Mouse (Mus musculus): ENCODE measurements around the gene Ccr1. TPM values are rescaled to one million over a fixed set of nuclear protein-coding genes. Genes with fewer than 3 reads are reported as not detected.

The Ccr1 gene
- total and polyA plus RNA-seq, 3 experiments, result 0.07 TPM; not detected in 2

DNA sequence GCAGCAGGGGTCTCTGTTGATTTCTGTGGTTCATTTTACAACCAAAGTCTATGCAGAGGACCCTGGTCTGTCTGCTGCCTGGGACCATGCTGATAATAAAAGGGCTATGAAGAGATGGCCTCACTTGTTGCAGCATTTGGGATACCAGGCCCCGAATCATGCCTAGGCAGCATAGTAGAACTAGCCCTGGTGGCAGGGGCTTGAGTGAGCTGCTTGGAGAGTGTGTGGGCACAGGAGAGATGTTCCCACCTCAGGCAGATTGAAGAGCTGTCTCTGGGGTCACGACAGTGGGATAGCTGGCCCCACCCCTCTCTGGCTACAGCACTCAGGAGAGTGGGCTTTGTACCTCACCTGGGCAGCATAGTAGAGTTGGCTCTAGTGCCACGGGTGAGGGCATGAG lies 38.0 kb downstream of the Ccr1 start:
- H3K4me3 ChIP-seq (ENCODE audit: control insufficient read depth in 1 of 2, insufficient read depth in 1 of 2, low read depth in 2 of 2, low read length in 2 of 2), result no peak overlapping the region

DNA sequence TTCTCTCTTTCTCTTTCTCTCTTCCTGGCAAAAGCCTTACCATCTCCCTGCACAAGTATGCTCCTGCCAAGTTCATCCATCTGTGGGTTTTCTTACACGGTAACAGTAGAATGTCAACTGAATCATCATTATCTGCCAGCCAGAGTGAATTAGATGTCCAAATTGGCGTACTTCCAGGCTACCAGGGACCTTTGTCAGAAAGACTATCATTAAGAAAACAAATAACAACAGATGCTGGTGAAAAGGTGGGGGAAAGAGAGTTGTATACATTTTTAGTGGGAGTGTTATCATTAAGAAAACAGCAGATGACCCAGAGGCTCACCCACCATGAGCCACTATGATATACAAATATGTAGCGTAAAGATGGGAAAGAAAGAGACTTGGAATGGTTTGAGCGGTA lies 38.6 kb downstream of the Ccr1 start:
- Histone ChIP-seq H3K79me2 (ENCODE audit: control insufficient read depth, insufficient read depth, low read length, poor library complexity) (no peaks in the 10 kb centered on the region), H3K9me3 (replicated peaks; ENCODE audit: insufficient read depth, low read length) (no peaks in the 10 kb centered on the region), H3K9ac (ENCODE audit: control insufficient read depth, low read depth, low read length, poor library complexity, severe bottlenecking) (no peak overlapping the region), H3K36me3 (ENCODE audit: control insufficient read depth in 1 of 2, insufficient read depth in 2 of 2, low read length in 2 of 2) (peaks cover 0 to 48% of the 10 kb centered on the region in 2 experiments; a peak in 2 of 4 replicates), H3K27ac (ENCODE audit: control insufficient read depth, low read depth, low read length) (peak overlapping the region; percentile 2), H3K27me3 (ENCODE audit: control insufficient read depth in 1 of 2, insufficient read depth in 2 of 2, low read length in 2 of 2) (no peaks in the 10 kb centered on the region), H3K4me1 (ENCODE audit: control insufficient read depth in 1 of 2, insufficient read depth in 2 of 2, low read length in 2 of 2) (peaks cover 41 to 61% of the 10 kb centered on the region in 2 experiments), H3K4me3 (ENCODE audit: control insufficient read depth in 1 of 2, insufficient read depth in 1 of 2, low read depth in 2 of 2, low read length in 2 of 2) (no peak overlapping the region)
- TF ChIP-seq ETS1 (IDR thresholded peaks at IDR 0.05; ENCODE audit: low read depth, low read length) (no peak), GATA1 (IDR thresholded peaks at IDR 0.05; ENCODE audit: low read depth, low read length) (no peak), USF2 (IDR thresholded peaks at IDR 0.05; ENCODE audit: borderline replicate concordance in 1 of 2, insufficient read depth in 1 of 2, low read depth in 1 of 2, low read length in 2 of 2) (no peak), CHD1 (IDR thresholded peaks at IDR 0.05; ENCODE audit: low read depth, low read length) (no peak), ZNF384 (IDR thresholded peaks at IDR 0.05; ENCODE audit: low read depth, low read length) (no peak), JUND (IDR thresholded peaks at IDR 0.05; ENCODE audit: low read depth, low read length) (no peak), POLR2AphosphoS5 (IDR thresholded peaks at IDR 0.05; ENCODE audit: borderline replicate concordance, low read depth, low read length) (no peak), ELF1 (IDR thresholded peaks at IDR 0.05; ENCODE audit: low read depth, low read length) (no peak), EP300 (IDR thresholded peaks at IDR 0.05; ENCODE audit: low read depth in 1 of 2, low read length in 2 of 2) (no peak), MAX (IDR thresholded peaks at IDR 0.05; ENCODE audit: low read length) (no peak), ZC3H11A (IDR thresholded peaks at IDR 0.05; ENCODE audit: low read depth, low read length) (no peak), MEF2A (IDR thresholded peaks at IDR 0.05; ENCODE audit: extremely low read depth, insufficient replicate concordance, low read depth, low read length, poor library complexity, severe bottlenecking) (no peak), POLR2AphosphoS2 (IDR thresholded peaks at IDR 0.05; ENCODE audit: low read length) (no peak), MAFK (IDR thresholded peaks at IDR 0.05; ENCODE audit: borderline replicate concordance, low read depth, low read length) (no peak)
- DNase-seq (ENCODE audit: low read depth, low spot score), result peak; percentile 97

More for the DNA sequence above, 38.0 kb downstream of the Ccr1 start:
- no peak for TF ChIP-seq USF1 (IDR thresholded peaks at IDR 0.05; ENCODE audit: low read depth, low read length)
- peak; percentile 79 for DNase-seq (ENCODE audit: low read depth, low spot score)
- no peak overlapping the region for H3K9ac ChIP-seq (ENCODE audit: control insufficient read depth, low read depth, low read length, poor library complexity, severe bottlenecking)
- no peaks in the 10 kb centered on the region for H3K79me2 ChIP-seq (ENCODE audit: control insufficient read depth, insufficient read depth, low read length, poor library complexity)
- peak overlapping the region; percentile 2 for H3K27ac ChIP-seq (ENCODE audit: control insufficient read depth, low read depth, low read length)
- peaks cover 41 to 60% of the 10 kb centered on the region in 2 experiments for H3K4me1 ChIP-seq (ENCODE audit: control insufficient read depth in 1 of 2, insufficient read depth in 2 of 2, low read length in 2 of 2)
- peaks cover 0 to 48% of the 10 kb centered on the region in 2 experiments; a peak in 2 of 4 replicates for H3K36me3 ChIP-seq (ENCODE audit: control insufficient read depth in 1 of 2, insufficient read depth in 2 of 2, low read length in 2 of 2)
- no peaks in the 10 kb centered on the region for H3K9me3 ChIP-seq (replicated peaks; ENCODE audit: insufficient read depth, low read length)
- no peaks in the 10 kb centered on the region for H3K27me3 ChIP-seq (ENCODE audit: control insufficient read depth in 1 of 2, insufficient read depth in 2 of 2, low read length in 2 of 2)

Data from MEL (cell line).